Mouse (Mus musculus) E14TG2a.4 (cell line): ENCODE results near the gene Adcy4.

Source experiments
- H3K27me3 ChIP-seq: 2 replicates; pipeline ENCODE4 v1.6.1; 2014; ENCODE audit warnings: low read length, control low read depth; ENCODE audit not compliant: insufficient read depth
- H3K36me3 ChIP-seq: 2 replicates; pipeline ENCODE4 v1.6.1; 2014; ENCODE audit warnings: low read length, control low read depth; ENCODE audit not compliant: insufficient read depth
- H3K4me1 ChIP-seq: replicated peaks from 2 replicates; pipeline ENCODE4 v1.6.1; 2014; ENCODE audit warnings: low read depth, low read length, control low read depth
- H3K4me3 ChIP-seq: replicated peaks from 2 replicates; pipeline ENCODE4 v1.5.1; 2014; ENCODE audit warnings: mild to moderate bottlenecking, low read length
- H3K9me3 ChIP-seq: 2 replicates; pipeline ENCODE4 v1.6.1; 2014; ENCODE audit warnings: low read length, control low read depth
- CTCF ChIP-seq: conservative IDR thresholded peaks from 2 replicates; pipeline ENCODE4 v1.5.1; 2014; ENCODE audit warnings: low read length
- NANOG ChIP-seq: IDR thresholded peaks from 2 replicates; pipeline ENCODE4 v1.6.1; 2014; ENCODE audit warnings: borderline replicate concordance, low read length, mixed read lengths
- POU5F1 ChIP-seq: IDR thresholded peaks from 2 replicates; pipeline ENCODE4 v1.6.1; 2014; ENCODE audit warnings: low read length, borderline replicate concordance

Gene Adcy4

DNA sequence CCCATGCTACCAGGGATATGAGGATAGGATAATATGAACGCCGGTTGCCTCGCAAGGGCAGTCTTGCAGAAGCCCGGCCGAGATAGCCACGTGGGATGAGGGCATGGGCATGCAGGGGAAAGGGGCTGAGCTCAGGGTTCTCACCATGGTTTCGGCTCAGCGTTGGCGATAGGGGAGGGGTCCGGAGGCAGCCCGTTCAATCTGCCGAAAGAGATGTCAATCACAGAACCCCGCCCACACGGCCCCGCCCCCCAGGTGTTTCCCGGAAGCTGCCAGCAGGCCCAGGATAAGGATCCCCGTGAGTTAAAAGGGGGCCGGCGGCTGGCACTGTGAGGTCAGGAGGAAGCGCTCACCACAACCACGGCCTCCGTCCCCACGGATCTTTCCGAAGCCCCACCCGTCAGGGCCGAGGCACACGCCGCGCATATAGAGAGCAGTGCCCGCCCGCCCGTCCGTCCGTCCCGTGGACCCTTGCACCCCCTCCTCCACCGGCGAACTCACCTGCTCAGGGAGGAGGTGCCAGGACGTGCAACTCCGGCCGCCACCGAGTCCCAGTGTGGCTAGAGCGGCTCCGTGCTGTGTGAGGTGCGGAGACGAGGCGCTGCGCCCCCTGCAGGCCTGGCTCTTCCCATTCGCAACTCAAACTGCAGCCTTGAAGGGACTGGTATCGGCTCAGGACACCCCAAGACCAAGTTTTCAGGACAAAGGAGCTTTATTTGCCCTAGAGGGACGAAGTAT, 62.0 kb downstream of the Adcy4 start, which contains the start of gene Rabggta:
Rabggta (minus strand) TSS at position 564 of the 738 bp plus-strand sequence.
- Histone ChIP-seq H3K27me3 (no peaks in the 10 kb centered on the region), H3K4me3 (peak within 1 kb of the TSS; percentile 86), H3K9me3 (no peaks in the 10 kb centered on the region), H3K36me3 (peaks cover 41% of the 10 kb centered on the region), H3K4me1 (peaks cover 54% of the 10 kb centered on the region)
- no peak for TF ChIP-seq POU5F1
- TF ChIP-seq NANOG = no peak
- peak; percentile 69 for TF ChIP-seq CTCF

- Histone ChIP-seq H3K9me3 (no peaks in the 10 kb centered on the region), H3K27me3 (no peaks in the 10 kb centered on the region), H3K4me3 (peak overlapping the region; percentile 86), H3K36me3 (peaks cover 49% of the 10 kb centered on the region), H3K4me1 (peaks cover 57% of the 10 kb centered on the region)
- TF ChIP-seq CTCF (no peak), POU5F1 (no peak), NANOG (no peak)
These were observed 62.8 kb downstream of the Adcy4 start for GRCm38 (mm10) chr14:55721076-55721475.

DNA sequence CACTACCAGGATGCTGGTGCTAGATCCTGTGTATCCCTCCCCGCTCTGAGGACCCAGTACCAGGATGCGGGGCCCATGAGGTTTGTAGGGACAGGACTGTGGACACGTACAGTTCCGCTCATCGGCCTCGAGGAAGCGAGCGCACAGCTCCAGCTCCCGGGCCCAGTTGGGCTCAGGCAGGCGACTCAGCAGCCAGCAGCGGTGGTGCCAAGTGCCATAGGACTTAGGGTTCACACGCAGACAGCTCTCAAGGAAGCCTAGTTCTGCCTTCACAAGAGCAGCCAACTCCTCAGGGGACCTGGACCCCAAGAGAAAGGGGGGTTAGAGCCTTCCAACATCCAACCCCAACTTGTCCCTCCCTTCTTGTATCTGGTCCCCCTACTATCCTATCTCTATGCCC, 63.2 kb downstream of the Adcy4 start:
- Histone ChIP-seq H3K9me3 (no peaks in the 10 kb centered on the region), H3K27me3 (no peaks in the 10 kb centered on the region), H3K36me3 (peaks cover 53% of the 10 kb centered on the region), H3K4me3 (peak overlapping the region; percentile 86), H3K4me1 (peaks cover 57% of the 10 kb centered on the region)
- no peak for TF ChIP-seq CTCF
- no peak for TF ChIP-seq POU5F1
- no peak for TF ChIP-seq NANOG

DNA sequence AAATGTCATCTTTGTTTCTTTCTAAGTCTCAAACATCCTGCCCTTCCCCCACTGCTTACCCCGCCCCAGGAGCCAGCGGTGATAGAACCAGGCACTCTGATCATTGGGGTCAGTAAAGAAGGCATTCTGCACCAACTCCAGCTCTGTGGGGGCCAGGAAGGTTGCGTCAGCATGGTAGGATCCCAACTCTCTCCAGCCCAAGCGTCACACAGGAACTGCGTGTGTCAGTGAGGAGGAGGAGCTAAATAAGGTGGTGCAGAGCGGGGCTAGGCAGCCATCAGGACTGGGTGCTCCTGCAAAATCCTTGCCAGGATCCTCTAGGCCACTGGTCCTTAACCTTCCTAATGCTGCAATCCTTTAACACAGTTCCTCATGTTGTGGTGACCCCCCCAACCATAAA, 64.2 kb downstream of the Adcy4 start:
- no peak for TF ChIP-seq NANOG
- TF ChIP-seq POU5F1 = no peak
- no peak for TF ChIP-seq CTCF
- Histone ChIP-seq H3K27me3 (no peaks in the 10 kb centered on the region), H3K4me1 (peaks cover 58% of the 10 kb centered on the region), H3K9me3 (no peaks in the 10 kb centered on the region), H3K36me3 (peaks cover 56% of the 10 kb centered on the region), H3K4me3 (peak overlapping the region; percentile 86)
